Mouse (Mus musculus) spleen, adult 2 months (tissue): ENCODE measurements around the gene Ednra.

Experiments
- CTCF ChIP-seq: fragments of 200-500 bp; IDR thresholded peaks from 2 replicates; pipeline ENCODE4 v1.5.1; 2011; ENCODE audit warnings: mild to moderate bottlenecking, inconsistent platforms; ENCODE audit not compliant: insufficient read depth, insufficient read length, insufficient replicate concordance; ENCODE audit errors: extremely low read depth
- POLR2A ChIP-seq: fragments of 200-500 bp; IDR thresholded peaks from 2 replicates; pipeline ENCODE4 v1.6.1; 2011; ENCODE audit warnings: low read depth, low read length, inconsistent platforms

- TF ChIP-seq CTCF (no peak), POLR2A (no peak)
Observed at GRCm38 (mm10) chr8:77659534-77660080, 64.7 kb downstream of the Ednra start.
